Mouse (Mus musculus) mature B cell (primary cell): ENCODE data around the gene Rhobtb3.
"Not testable (repeated sequence)": the region's sequence is repeated elsewhere in the genome, so short reads cannot be mapped to it uniquely, and the experiment has no call there.

Source experiments
- in situ Hi-C: fragments of 300-500 bp; cut with MboI; formaldehyde crosslinking; loops from 2 replicates; pipeline ENCODE4 v1.14.3; 2019

The Rhobtb3 gene

GRCm38 (mm10) chr13:75845519-75846166 lies 98.1 kb downstream of the Rhobtb3 start:
- in situ Hi-C loops, result no loop called here

- in situ Hi-C loops, result no loop called here
Observed at GRCm38 (mm10) chr13:75844833-75845518, 98.7 kb downstream of the Rhobtb3 start.

- in situ Hi-C loops, result no loop called here
Observed at GRCm38 (mm10) chr13:75843993-75844683, 99.6 kb downstream of the Rhobtb3 start.

- in situ Hi-C loops, result no loop called here
Observed at GRCm38 (mm10) chr13:75843331-75843730, 100.4 kb downstream of the Rhobtb3 start.

- in situ Hi-C loops, result no loop called here
Observed at GRCm38 (mm10) chr13:75841950-75842349, 101.8 kb downstream of the Rhobtb3 start.

GRCm38 (mm10) chr13:75840752-75841285 lies 102.9 kb downstream of the Rhobtb3 start:
- in situ Hi-C loops, result no loop called here

- in situ Hi-C loops, result no loop called here
Observed at GRCm38 (mm10) chr13:75839719-75840481, 103.8 kb downstream of the Rhobtb3 start, which contains the start of gene Glrx. Gene Glrx (plus strand): TSS chr13:75839868.

- in situ Hi-C loops, result no loop called here
Observed at GRCm38 (mm10) chr13:75838506-75838905, 105.2 kb downstream of the Rhobtb3 start.

- in situ Hi-C loops, result no loop called here
Observed at GRCm38 (mm10) chr13:75835461-75835860, 108.3 kb downstream of the Rhobtb3 start.

- in situ Hi-C loops, result no loop called here
Observed at GRCm38 (mm10) chr13:75833499-75833898, 110.2 kb downstream of the Rhobtb3 start.

GRCm38 (mm10) chr13:75832697-75833096 lies 111.0 kb downstream of the Rhobtb3 start:
- in situ Hi-C loops, result no loop called here

- in situ Hi-C loops, result no loop called here
Observed at GRCm38 (mm10) chr13:75831710-75832109, 112.0 kb downstream of the Rhobtb3 start.

- in situ Hi-C loops, result no loop called here
Observed at GRCm38 (mm10) chr13:75830708-75831107, 113.0 kb downstream of the Rhobtb3 start.

GRCm38 (mm10) chr13:75825388-75825787 lies 118.3 kb downstream of the Rhobtb3 start:
- in situ Hi-C loops, result no loop called here

GRCm38 (mm10) chr13:75824611-75825319 lies 119.0 kb downstream of the Rhobtb3 start:
- in situ Hi-C loops, result no loop called here

- in situ Hi-C loops, result no loop called here
Observed at GRCm38 (mm10) chr13:75823201-75823600, 120.5 kb downstream of the Rhobtb3 start.

- in situ Hi-C loops, result not testable (repeated sequence)
Observed at GRCm38 (mm10) chr13:75822366-75822765, 121.4 kb downstream of the Rhobtb3 start.

- in situ Hi-C loops, result no loop called here
Observed at GRCm38 (mm10) chr13:75819898-75820297, 123.8 kb downstream of the Rhobtb3 start.
